Mouse (Mus musculus) small intestine, adult 2 months (tissue): ENCODE results near the gene Slc39a1.

ENCODE experiments used
- CTCF ChIP-seq: fragments of 200-500 bp; IDR thresholded peaks from 2 replicates; pipeline ENCODE4 v1.5.1; 2012; ENCODE audit warnings: low read depth, mild to moderate bottlenecking, control low read depth, inconsistent platforms, low read length, moderate library complexity, mixed read lengths; ENCODE audit not compliant: insufficient replicate concordance, insufficient read length; ENCODE audit errors: extremely low read depth
- POLR2A ChIP-seq: fragments of 200-500 bp; IDR thresholded peaks from 2 replicates; pipeline ENCODE4 v1.6.1; 2012; ENCODE audit warnings: low read depth, mild to moderate bottlenecking, control low read depth, inconsistent platforms, low read length, moderate library complexity

DNA sequence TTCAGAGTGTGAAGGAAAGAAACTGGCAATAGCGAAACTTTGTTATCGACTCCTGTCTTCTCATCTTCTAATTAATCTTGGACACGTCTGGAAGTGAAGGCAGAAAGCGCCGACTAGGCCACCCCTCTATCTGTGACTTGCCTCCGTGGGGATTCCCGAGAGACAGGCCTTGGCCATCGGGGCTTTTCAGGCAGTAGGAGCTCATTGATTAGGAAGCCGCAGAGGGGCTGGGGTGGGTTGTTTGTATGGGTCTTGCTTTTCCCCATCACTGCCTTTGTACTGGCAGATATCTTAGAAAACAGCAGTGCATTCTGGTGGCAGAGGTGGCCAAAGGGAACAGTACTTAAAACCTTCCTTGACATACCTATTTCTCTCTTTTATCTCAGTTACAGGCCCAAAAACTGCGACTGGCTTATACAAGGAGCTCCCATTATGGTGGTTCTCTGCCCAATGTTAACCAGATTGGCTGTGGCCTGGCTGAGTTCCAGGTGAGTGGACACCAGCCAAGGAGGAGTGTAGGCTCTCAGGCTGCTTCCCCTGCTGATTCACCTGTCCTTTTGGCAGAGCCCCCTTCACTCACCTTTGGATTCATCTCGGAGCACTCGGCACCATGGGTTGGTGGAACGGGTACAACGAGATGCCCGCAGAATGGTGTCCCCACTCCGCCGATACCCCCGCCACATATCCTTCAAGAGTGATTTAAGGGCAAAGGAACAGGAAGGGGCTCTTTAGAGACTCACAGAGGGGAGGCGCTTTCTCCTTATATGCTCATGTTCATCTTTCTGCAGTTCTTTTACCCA is 9.0 kb downstream of the Slc39a1 start:
- TF ChIP-seq CTCF (no peak), POLR2A (no peak)
